Mouse (Mus musculus): ENCODE data around the gene Zdbf2. TPM values are rescaled to one million over a fixed set of nuclear protein-coding genes. Genes with fewer than 3 reads are reported as not detected.
A peak's percentile ranks its signal among the peaks of the same experiment; 100 is the strongest.

The Zdbf2 gene
- 16.1 and 19.3 TPM in 2 replicates for polyA plus RNA-seq (2015; fragmentation: Nextera tagmentation; extraction: Ambion mirVana)

DNA sequence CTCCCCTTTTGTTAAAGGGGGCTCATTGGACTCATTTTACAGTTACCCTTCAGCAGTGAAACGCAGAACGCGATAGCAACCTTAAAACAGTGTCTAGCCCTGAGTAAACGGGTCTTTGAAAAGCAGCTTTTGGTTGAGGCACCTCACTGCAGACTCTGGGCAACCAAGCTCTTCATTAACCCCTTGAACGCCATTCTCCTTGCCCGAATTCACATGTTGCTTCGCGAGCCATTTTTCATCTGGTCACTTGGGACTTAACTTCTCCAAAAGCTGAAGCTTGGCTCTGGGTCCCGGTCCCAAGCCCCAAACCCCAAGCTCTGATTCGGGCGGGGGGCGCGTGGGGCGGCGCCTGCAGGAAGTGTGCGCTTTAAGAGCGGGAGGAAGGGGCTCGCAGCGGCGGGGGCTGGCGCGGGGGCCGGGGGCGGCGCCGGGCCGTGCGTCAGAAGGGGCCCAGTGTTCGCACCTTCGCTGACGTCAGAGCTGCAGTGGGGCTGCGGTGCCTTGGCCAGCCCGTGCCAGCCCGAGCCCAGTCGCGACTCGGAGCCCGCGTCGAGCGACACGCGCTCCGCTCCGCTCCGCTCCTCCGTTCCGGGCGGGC is at the start of gene Zdbf2:
Gene Zdbf2, plus strand, starts transcription at position 525 of the 598 bp plus-strand sequence.
- Histone ChIP-seq H3K27me3 (peaks cover 67% of the 10 kb centered on the region), H3K4me1 (peaks cover 8% of the 10 kb centered on the region), H3K4me2 (replicated peaks) (peak within 1 kb of the TSS; percentile 61), H3K36me3 (no peaks in the 10 kb centered on the region), H3K27ac (replicated peaks) (peak within 1 kb of the TSS; percentile 83), H3K9me3 (replicated peaks) (no peaks in the 10 kb centered on the region), H3K9ac (peak within 1 kb of the TSS; percentile 58), H3K4me3 (replicated peaks) (peak within 1 kb of the TSS; percentile 59)
- ATAC-seq (ENCODE audit: insufficient number of reproducible peaks, low FRiP score, low TSS enrichment, low read depth): peak; percentile 90
- WGBS: under 1% methylated on average over 47 of the region's 49 CpGs

- Histone ChIP-seq H3K9me3 (replicated peaks) (no peaks in the 10 kb centered on the region), H3K27ac (replicated peaks) (no peak overlapping the region), H3K4me1 (no peaks in the 10 kb centered on the region), H3K4me2 (replicated peaks) (no peak overlapping the region), H3K4me3 (replicated peaks) (no peak overlapping the region), H3K9ac (no peak overlapping the region), H3K27me3 (no peaks in the 10 kb centered on the region), H3K36me3 (no peaks in the 10 kb centered on the region)
- ATAC-seq (ENCODE audit: insufficient number of reproducible peaks, low FRiP score, low TSS enrichment, low read depth): no peak
- WGBS: 81% methylated on average over 4 of the region's 4 CpGs
Measured at GRCm38 (mm10) chr1:63225009-63225408, 48.1 kb upstream of the Zdbf2 start.

DNA sequence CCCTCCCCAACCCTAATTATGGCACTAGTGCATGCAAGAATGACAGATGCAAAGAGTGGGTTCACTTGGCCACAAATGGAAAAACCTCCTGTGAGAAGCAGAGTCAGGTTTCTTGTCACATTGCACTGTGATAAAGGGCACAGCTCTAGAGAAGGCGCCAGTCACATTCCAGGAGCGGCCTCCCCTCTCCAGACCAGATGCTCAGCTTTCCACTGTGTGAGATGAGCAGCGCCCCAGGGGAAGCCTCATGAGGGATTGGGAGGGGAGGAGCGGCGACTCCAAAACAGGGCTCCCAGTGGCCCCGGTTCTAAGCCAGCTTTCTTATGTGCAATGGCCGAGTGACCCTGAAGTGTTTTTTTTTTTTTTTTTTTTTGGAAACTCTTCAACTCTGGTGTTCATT is 47.2 kb upstream of the Zdbf2 start:
- H3K36me3 ChIP-seq: no peaks in the 10 kb centered on the region
- ATAC-seq (ENCODE audit: insufficient number of reproducible peaks, low FRiP score, low TSS enrichment, low read depth): peak; percentile 67
- no peaks in the 10 kb centered on the region for H3K27me3 ChIP-seq
- no peak overlapping the region for H3K4me3 ChIP-seq (replicated peaks)
- no peak overlapping the region for H3K4me2 ChIP-seq (replicated peaks)
- no peak overlapping the region for H3K27ac ChIP-seq (replicated peaks)
- WGBS: 1% methylated on average over 7 of the region's 7 CpGs
- H3K4me1 ChIP-seq: no peaks in the 10 kb centered on the region
- H3K9me3 ChIP-seq (replicated peaks): no peaks in the 10 kb centered on the region
- H3K9ac ChIP-seq: no peak overlapping the region

GRCm38 (mm10) chr1:63227241-63227640 is 45.8 kb upstream of the Zdbf2 start:
- Histone ChIP-seq H3K9me3 (replicated peaks) (no peaks in the 10 kb centered on the region), H3K4me3 (replicated peaks) (no peak overlapping the region), H3K4me2 (replicated peaks) (no peak overlapping the region), H3K27me3 (no peaks in the 10 kb centered on the region), H3K4me1 (no peaks in the 10 kb centered on the region), H3K9ac (no peak overlapping the region), H3K27ac (replicated peaks) (no peak overlapping the region), H3K36me3 (no peaks in the 10 kb centered on the region)
- no peak for ATAC-seq (ENCODE audit: insufficient number of reproducible peaks, low FRiP score, low TSS enrichment, low read depth)
- WGBS: 78% methylated on average over 5 of the region's 5 CpGs

GRCm38 (mm10) chr1:63237371-63237770 is 35.7 kb upstream of the Zdbf2 start:
- H3K9me3 ChIP-seq (replicated peaks): no peaks in the 10 kb centered on the region
- no peak overlapping the region for H3K27ac ChIP-seq (replicated peaks)
- WGBS: 13% methylated on average over 5 of the region's 5 CpGs
- no peaks in the 10 kb centered on the region for H3K4me1 ChIP-seq
- H3K9ac ChIP-seq: no peak overlapping the region
- H3K36me3 ChIP-seq: no peaks in the 10 kb centered on the region
- no peak overlapping the region for H3K4me2 ChIP-seq (replicated peaks)
- ATAC-seq (ENCODE audit: insufficient number of reproducible peaks, low FRiP score, low TSS enrichment, low read depth): no peak
- no peak overlapping the region for H3K4me3 ChIP-seq (replicated peaks)
- H3K27me3 ChIP-seq: no peaks in the 10 kb centered on the region

DNA sequence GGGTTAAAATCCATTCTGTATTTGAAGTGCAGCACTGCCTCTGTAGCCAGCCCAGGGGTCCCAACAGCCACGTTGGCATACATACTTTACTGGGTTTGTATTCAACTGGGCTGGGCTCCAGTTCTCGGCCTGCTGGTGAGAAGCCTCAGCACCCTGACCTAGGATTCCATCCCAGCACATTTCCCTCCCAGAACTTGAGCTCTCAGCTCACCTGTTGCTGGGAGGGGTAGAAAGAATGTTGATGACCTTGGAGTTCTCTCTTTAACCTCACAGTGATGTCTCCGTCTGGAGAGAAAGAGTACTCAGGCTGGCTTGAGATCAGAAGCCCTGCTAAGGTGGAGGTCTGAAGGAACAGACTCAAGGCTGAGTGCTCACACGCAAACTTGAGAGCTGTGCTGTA is 33.8 kb upstream of the Zdbf2 start:
- no peaks in the 10 kb centered on the region for H3K27me3 ChIP-seq
- H3K4me1 ChIP-seq: no peaks in the 10 kb centered on the region
- no peaks in the 10 kb centered on the region for H3K9me3 ChIP-seq (replicated peaks)
- no peaks in the 10 kb centered on the region for H3K36me3 ChIP-seq
- H3K4me3 ChIP-seq (replicated peaks): no peak overlapping the region
- ATAC-seq (ENCODE audit: insufficient number of reproducible peaks, low FRiP score, low TSS enrichment, low read depth): no peak
- H3K9ac ChIP-seq: no peak overlapping the region
- H3K27ac ChIP-seq (replicated peaks): 0 out of 2 replicates have a peak overlapping the region, but pooled peaks have one; percentile 22
- WGBS: 58% methylated on average over 4 of the region's 4 CpGs
- no peak overlapping the region for H3K4me2 ChIP-seq (replicated peaks)

DNA sequence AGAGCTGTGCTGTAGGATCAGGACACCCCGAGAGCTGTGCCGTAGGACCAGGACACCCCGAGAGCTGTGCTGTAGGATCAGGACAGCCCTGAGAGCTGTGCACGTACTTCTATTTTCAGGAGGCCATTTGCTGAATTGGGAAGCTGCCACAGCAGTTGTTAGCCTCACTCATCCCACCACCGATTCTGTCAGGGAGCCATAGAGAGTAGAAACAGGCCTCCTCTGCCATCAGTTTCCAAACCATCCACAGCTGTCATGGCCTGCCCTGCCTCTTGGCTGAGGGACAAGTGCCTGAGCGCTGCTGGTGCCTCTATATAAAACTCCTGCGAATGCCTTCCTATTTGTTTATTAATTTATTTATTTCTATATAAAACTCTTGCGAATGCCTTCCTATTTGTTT is 33.3 kb upstream of the Zdbf2 start:
- Histone ChIP-seq H3K27me3 (no peaks in the 10 kb centered on the region), H3K4me1 (no peaks in the 10 kb centered on the region), H3K9me3 (replicated peaks) (no peaks in the 10 kb centered on the region), H3K4me2 (replicated peaks) (no peak overlapping the region), H3K36me3 (no peaks in the 10 kb centered on the region), H3K27ac (replicated peaks) (0 out of 2 replicates have a peak overlapping the region, but pooled peaks have one; percentile 22), H3K4me3 (replicated peaks) (no peak overlapping the region), H3K9ac (no peak overlapping the region)
- 75% methylated on average over 8 of the region's 8 CpGs for WGBS
- 0 out of 2 replicates have a peak, but pooled peaks have one; percentile 57 for ATAC-seq (ENCODE audit: insufficient number of reproducible peaks, low FRiP score, low TSS enrichment, low read depth)

DNA sequence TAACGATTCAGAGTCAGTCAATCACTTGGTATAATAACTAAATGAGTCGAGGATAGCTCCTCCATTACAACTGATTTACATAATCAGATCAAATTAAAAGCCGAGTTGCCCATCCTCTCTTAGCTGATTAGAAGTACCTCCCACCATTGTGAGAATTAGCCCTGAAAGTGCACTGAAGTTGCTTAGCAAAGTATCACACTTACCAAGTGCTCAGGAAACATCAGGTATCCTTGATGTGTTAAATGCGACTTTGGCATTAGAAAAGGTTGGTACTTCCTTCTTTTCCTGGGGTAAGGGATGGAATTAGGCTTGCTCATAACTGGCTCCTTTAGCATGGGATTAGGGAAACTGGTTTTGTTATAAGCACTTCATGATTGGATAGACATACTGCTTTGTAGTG is 29.2 kb upstream of the Zdbf2 start:
- ATAC-seq (ENCODE audit: insufficient number of reproducible peaks, low FRiP score, low TSS enrichment, low read depth): no peak
- Histone ChIP-seq H3K9me3 (replicated peaks) (no peaks in the 10 kb centered on the region), H3K36me3 (no peaks in the 10 kb centered on the region), H3K9ac (no peak overlapping the region), H3K27me3 (peaks cover 36% of the 10 kb centered on the region), H3K4me3 (replicated peaks) (no peak overlapping the region), H3K4me2 (replicated peaks) (no peak overlapping the region), H3K27ac (replicated peaks) (no peak overlapping the region), H3K4me1 (0 out of 2 replicates have a peak, but pooled peaks cover 10% of the 10 kb centered on the region)
- WGBS: 67% methylated on average over 4 of the region's 4 CpGs

DNA sequence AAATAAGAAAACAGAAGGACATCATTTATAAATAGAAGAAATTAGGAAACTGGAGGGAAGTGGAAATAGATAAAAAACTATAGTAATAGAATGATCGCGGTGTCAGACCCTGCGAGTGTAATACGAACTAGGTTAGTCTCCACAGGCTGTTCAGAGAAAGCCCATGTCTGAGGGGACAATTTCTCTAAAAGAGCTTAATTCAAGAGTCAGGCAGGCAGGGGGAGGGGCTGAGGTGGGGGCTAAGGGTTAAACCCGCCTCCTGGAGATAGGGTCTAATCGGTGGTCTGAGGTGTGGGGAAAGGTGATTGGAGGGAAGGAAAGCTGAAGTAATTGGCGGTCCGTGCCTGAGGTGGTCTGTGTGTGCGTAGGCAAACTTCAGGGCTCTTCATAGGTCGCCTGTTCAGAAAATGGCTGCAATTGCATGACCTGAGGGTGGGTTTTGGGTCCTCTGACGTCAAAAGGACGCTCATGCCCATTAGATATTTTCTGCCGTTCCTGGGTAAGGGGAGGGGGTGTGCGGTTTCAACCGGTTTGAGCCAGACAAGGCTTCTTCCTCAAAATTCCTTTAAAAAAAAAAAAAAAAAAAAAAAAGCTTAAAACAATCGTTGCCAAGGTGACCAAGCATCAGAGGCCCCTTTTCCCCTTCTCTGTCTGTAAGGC is 26.1 kb upstream of the Zdbf2 start:
- no peak overlapping the region for H3K27ac ChIP-seq (replicated peaks)
- H3K9me3 ChIP-seq (replicated peaks): no peaks in the 10 kb centered on the region
- WGBS: 2% methylated on average over 16 of the region's 16 CpGs
- 0 out of 2 replicates have a peak overlapping the region, but pooled peaks have one; percentile 6 for H3K4me2 ChIP-seq (replicated peaks)
- peak overlapping the region; percentile 6; the same call in 1 of the 2 replicates for H3K4me3 ChIP-seq (replicated peaks)
- H3K9ac ChIP-seq: no peak overlapping the region
- no peaks in the 10 kb centered on the region for H3K36me3 ChIP-seq
- H3K27me3 ChIP-seq: peaks cover 63% of the 10 kb centered on the region
- H3K4me1 ChIP-seq: 0 out of 2 replicates have a peak, but pooled peaks cover 10% of the 10 kb centered on the region
- no peak for ATAC-seq (ENCODE audit: insufficient number of reproducible peaks, low FRiP score, low TSS enrichment, low read depth)

- H3K36me3 ChIP-seq: no peaks in the 10 kb centered on the region
- no peak for ATAC-seq (ENCODE audit: insufficient number of reproducible peaks, low FRiP score, low TSS enrichment, low read depth)
- 0 out of 2 replicates have a peak, but pooled peaks cover 10% of the 10 kb centered on the region for H3K4me1 ChIP-seq
- 0% methylated on average over 18 of the region's 18 CpGs for WGBS
- peak overlapping the region; percentile 31 for H3K4me3 ChIP-seq (replicated peaks)
- no peak overlapping the region for H3K9ac ChIP-seq
- H3K4me2 ChIP-seq (replicated peaks): peak overlapping the region; percentile 55
- H3K9me3 ChIP-seq (replicated peaks): no peaks in the 10 kb centered on the region
- H3K27me3 ChIP-seq: peaks cover 72% of the 10 kb centered on the region
- no peak overlapping the region for H3K27ac ChIP-seq (replicated peaks)
Measured at GRCm38 (mm10) chr1:63247831-63248359, 25.2 kb upstream of the Zdbf2 start.

- no peak overlapping the region for H3K9ac ChIP-seq
- no peaks in the 10 kb centered on the region for H3K36me3 ChIP-seq
- H3K27ac ChIP-seq (replicated peaks): no peak overlapping the region
- peak overlapping the region; percentile 31 for H3K4me3 ChIP-seq (replicated peaks)
- H3K4me1 ChIP-seq: 0 out of 2 replicates have a peak, but pooled peaks cover 10% of the 10 kb centered on the region
- peaks cover 77% of the 10 kb centered on the region for H3K27me3 ChIP-seq
- no peak for ATAC-seq (ENCODE audit: insufficient number of reproducible peaks, low FRiP score, low TSS enrichment, low read depth)
- 2% methylated on average over 44 of the region's 44 CpGs for WGBS
- H3K4me2 ChIP-seq (replicated peaks): peak overlapping the region; percentile 55
- no peaks in the 10 kb centered on the region for H3K9me3 ChIP-seq (replicated peaks)
Measured at GRCm38 (mm10) chr1:63248360-63248851, 24.7 kb upstream of the Zdbf2 start.
